Mouse (Mus musculus): ENCODE data around the gene Ret.

Ret gene

DNA sequence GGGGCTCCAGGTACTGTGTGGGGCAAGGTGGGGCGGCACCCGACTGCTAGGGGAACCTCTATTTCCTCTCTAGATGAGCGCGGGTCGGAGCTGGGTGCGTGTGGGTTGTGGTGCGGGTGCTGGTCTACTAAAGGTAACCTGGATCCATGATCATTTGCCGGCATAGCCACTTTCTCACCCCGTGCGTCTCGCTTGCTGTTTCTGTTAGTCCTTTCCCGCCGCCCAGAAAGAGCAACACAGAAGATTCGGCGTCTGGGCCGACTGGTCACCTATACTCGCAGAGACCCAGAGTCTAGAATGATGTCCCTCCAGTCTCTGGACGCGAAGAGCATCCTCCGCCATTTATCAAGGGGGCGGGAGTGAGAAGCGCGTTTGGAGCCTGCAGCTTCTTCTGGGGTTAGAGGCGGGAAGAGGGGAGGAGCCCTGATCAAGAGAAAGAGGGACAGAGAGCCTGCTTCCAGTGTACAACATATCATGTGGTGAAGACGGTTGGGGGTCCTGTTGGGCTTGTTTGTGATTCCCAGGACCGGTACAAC lies at the start of gene Ret:
Ret (minus strand) TSS at position 279 of the 536 bp plus-strand sequence.
- DNase-seq (ENCODE audit: low read depth, low spot score), result no peak

DNA sequence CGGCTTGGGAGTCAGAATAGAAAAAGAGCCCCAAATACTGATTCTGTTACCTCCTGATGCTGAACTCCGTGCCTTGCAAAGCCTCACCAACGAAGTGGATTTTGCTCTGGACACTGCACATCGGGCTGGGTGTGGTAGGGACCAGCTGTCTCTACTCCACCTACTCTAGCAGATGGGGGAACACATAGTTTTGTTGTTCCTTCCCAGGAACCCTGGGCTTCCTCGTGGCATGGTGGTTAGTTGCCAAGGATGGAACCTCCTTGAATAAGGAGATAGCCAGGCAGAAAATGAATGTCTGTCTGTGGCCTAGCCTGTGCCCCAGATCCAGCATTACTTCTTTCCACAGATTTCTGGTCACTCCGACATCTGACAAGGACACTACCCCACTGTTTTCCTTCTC lies 49.6 kb upstream of the Ret start:
- no peak for DNase-seq (ENCODE audit: low read depth, low spot score)

DNA sequence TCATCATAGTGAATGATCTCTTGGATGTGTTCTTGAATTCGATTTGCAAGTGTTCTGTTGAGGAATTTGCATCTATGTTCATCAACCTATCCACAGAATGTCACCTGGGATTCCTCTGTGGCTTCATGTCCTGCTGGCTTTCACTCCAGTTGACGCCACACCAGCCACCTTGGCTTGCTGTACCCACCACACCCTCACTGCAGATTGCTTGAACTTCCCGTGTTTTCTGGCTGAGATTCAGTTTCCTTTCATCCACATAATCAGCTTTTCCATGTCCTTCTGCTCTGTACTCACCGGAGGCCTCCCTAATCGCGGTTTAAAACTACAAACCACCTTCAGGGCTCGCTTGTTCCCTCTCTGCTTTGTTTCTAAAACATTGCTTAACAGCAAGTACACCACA lies 46.6 kb upstream of the Ret start:
- no peak for DNase-seq (ENCODE audit: low read depth, low spot score)

DNA sequence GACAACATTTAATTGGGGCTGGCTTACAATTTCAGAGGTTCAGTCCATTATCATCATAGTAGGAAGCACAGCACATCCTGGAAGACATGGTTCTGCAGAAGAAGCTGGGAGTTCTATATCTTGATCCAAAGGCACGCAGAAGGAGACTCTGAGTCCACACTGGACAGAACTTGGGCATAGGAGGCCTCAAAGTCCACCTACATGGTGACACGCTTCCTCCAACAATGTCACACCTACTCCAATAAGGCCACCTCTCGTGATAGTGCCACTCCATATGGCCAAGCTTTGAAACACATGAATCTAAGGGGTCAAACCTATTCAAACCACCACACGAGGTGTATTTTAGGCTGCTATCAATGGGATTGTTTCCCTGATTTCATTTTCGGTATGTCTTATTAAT lies 45.4 kb upstream of the Ret start:
- DNase-seq (ENCODE audit: low read depth, low spot score), result no peak

DNA sequence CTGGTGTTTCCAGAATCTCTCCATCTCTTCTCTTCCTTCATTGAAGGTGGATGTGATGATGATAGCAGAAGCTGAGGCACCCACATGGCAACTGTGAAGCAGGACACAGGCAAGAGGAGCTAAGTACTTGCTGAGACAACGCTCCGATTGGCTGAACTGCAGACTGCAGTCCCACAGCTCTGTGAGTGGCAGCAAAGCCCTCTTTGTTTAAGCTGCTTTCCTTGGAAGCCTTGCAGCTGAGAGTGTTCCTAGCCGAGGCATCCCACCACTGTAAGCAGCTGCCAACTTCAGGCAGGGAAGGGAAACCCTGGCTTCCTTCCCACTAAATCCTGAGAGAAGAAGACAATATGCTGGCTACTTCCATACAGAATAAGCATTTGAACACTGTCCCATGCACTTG lies 28.6 kb upstream of the Ret start:
- no peak for DNase-seq (ENCODE audit: low read depth, low spot score)

DNA sequence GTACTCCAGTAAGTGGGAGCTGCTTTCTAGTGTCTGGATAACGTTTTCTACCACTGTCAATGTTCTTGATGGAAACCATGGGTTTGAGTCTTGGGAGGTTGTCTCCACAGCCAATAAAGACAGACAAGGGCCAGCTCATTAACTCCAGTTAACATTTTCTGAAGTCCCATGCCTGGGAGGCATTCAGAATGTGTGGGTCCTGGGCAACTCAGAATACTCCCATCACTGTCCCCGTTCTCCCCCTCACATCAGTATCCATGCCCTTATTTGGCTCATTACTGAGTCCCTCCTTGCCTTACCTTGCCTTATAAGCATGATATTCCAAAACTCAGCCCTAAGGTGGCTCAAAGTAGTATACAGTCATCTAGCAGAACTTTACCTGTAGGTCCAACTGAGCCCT lies 25.0 kb upstream of the Ret start:
- DNase-seq (ENCODE audit: low read depth, low spot score), result no peak

DNA sequence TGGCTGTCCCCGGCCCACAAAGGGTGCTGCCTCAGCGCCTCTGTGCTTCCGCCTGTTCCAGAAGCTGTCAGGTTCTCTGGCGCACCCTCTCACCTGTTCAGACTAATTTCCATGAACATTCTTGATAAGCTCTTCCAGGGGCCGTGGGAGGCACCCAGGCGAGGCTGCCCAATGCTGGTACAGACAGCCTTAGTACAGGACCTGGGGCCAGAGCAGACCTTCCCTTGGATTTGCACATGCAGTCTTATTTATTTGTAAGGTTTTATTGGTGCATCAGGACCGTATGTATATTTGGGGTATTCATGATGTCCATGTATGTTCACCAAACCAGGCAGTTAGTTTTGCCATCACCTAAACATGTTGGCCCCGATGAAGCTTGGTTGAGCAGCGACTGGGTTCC lies 18.2 kb upstream of the Ret start:
- no peak for DNase-seq (ENCODE audit: low read depth, low spot score)

DNA sequence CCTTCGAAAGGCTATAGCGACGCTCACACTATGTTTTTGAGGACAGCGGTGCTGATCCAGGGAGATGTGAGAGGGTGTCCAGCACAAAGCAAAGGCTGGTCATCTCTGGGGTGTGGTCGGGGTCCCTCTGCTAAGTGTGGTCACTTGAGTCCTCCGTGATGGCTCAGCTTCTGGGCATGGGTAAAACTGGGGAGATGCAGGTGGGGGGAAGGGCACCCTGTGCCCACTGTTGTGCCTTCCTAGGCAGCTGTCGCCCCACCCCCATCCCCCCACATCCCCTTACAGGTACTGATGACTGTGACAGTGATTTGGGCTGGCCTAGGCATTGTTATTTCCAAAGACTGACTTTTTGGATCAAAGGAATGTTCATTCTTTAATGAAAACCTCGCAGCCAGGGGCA lies 10.8 kb upstream of the Ret start:
- no peak for DNase-seq (ENCODE audit: low read depth, low spot score)

DNA sequence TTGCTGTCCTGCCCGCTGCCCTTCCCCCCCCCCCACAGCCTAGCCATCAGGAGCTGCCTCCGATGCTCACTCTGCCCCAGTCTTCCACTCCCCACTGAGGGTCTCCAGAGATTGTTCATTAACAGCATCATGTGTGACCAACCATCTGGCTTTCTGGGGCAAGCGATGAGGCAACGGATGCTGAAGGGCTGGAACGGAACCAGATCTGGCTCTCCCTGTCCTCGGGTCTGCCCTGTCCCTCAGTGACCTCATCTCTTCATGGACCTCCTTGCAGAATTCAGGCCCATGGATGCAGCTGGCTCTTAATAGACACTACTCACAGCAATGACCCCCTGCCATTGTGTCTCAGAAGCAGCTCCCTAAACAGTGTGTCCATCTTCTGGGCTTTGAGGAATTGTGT lies 8.9 kb upstream of the Ret start:
- DNase-seq (ENCODE audit: low read depth, low spot score), result no peak

DNA sequence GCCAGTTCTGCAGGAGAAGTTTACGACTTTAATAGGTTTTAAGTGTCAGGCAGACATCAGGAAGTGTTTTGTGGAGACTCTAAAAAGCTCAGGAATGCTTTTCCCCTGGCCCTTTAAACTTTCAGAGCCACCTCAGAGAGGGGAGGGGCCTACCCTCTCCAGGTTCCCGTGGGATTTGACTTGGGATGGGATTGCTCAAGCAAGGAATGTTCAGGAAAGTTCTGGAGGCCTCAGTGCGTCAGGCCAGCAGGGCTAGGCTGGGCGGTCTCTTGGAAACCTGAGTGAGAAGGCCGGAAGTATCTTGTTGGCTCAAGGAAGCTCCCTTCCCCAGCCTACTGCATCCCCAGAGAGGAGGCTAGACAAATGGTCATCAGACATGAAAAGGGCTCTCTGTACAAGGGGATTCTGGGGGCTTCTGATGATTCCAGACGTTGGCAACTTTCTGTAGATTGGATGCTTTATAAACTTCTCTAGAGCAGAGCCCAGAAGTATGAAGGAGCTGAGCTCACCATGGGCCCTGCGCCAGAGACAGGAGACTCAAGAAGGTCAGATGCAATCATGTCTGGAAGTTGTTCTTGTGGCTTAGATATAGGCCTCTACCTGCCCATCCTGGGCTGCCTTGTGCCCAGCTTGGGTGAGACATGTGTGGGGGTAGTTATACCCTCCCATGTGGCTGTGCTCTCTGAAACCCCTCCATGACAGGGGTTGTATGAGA lies 7.8 kb upstream of the Ret start:
- peak; percentile 13 for DNase-seq (ENCODE audit: low read depth, low spot score)

DNA sequence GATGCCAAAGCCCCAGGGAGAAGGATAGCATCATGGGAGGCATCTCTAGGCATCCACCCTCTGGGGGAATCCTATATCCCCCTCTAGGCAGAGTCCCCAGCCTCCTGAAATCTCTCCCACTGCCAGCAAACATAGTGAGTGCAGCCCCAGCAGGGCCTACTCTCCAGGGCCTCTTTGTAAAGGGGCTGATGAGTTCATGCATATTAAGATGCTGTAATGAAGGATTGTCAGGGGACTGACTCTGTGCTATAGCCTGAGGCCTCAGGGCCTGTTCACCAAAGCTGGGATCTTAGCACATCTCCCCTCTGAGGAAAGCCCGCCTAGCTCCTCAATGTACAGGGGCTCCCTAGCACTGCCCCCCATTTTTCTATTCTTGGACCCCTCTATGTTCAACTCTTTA lies 6.6 kb upstream of the Ret start:
- DNase-seq (ENCODE audit: low read depth, low spot score), result no peak

DNA sequence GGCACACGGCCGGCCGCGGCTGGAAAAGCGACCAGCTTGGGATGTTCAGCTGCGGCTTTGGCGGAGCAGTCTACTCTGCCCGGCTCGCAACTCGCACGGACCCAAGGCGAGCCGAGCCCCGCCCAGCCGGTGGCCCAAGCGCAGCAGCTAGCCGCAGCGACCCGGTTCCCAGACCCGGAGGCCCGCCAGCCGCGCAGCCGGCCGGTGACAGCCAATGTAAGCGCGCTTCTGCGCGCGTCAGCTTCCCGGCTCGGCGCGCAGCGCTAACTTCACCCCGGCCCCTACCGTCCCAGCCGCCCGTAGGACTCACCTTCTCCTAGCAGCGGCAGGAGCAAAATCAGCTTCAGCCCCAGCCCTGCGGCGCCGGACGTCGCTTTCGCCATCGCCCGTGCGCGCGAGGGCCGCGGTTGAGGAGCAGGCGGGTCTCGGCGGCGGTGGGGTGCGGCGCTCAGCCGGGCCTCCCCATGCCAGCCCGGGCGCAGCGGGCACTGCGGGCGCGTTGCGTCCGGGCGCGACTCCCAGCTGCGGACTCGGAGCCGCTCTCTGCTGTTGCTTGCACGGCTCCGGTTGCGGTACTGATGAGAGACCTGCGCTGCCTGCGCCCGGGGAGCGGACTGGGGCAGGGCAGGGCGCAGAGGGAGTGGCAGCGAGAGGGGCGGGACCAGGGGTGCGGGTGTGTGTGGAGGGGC lies 623 bp downstream of the Ret start:
- DNase-seq (ENCODE audit: low read depth, low spot score), result peak; percentile 17

DNA sequence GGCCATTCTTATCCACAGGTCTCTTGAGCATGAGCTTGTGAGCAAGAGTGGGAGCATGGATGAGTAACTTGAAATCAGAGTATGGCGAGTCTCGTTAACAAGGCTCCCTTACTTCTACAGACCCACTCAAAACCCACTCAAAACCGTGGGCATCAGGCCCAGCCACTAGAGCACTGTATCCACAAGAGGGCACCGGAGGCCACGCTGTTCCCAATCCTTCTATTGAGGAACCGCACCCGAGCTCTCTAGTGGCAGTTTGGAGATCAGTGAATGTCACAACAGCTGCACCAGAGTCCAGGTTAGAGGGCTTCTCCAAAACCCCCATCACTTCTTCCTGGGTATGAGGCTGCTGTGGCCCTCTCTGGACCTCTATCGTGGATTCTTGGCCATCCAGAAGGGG lies 2.4 kb downstream of the Ret start:
- peak; percentile 19 for DNase-seq (ENCODE audit: low read depth, low spot score)

DNA sequence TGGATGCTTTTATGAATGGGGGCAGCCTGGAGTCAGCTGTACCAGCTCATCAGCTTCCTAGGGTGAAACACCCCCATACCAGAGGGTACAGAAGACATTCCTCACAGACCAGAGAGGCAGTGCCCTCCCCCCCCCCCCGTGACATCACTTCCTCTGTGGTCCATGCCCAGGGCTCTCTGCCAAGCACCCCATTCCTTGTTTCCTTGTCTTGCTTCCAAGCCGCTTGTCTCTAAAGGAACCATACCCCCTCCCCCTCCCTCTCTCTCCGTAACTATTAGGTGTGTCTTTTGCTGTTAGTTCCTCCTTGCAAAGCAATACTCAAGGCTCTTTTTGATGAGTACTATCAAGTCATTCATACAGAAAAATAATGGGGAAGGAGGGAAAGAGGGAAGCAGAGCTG lies 4.6 kb downstream of the Ret start:
- no peak for DNase-seq (ENCODE audit: low read depth, low spot score)

DNA sequence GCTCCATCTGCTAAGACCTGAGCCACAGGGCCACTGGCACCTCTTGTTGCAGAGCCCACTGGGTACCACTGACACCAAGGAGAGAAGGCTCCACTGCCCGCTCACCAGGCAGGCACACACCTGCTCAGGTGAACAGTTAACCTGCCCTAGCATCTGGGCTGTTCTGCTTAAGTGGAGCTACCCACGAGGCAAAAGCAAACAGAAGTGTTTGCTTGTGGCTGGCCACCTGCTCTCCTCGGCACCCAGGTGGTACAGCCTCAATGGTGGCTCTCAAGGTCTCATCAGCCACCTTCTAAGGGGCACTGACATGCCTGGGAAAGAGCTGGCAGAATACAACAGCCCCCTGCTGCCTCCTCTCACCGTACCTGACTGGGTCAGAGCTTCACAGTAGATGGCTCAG lies 5.3 kb downstream of the Ret start:
- DNase-seq (ENCODE audit: low read depth, low spot score), result no peak

DNA sequence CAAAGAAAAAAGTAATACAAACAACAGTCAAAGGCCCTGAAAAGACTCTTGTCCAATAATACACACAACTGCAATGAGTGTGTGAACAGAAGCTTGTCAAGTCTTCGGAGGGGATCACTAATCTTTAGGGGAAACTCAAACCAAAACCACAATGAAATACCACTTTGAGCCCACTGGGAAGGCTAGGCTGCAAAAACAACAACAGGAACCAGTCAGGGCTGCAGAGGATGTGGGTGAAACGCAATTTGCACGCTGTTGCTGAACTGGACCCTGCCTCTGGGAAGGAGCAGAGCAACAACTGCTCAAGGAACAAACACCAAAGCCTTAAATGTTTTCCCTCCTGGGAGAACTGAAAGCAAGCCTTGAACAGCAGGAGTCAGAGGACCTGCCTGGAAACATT lies 7.8 kb downstream of the Ret start:
- no peak for DNase-seq (ENCODE audit: low read depth, low spot score)

DNA sequence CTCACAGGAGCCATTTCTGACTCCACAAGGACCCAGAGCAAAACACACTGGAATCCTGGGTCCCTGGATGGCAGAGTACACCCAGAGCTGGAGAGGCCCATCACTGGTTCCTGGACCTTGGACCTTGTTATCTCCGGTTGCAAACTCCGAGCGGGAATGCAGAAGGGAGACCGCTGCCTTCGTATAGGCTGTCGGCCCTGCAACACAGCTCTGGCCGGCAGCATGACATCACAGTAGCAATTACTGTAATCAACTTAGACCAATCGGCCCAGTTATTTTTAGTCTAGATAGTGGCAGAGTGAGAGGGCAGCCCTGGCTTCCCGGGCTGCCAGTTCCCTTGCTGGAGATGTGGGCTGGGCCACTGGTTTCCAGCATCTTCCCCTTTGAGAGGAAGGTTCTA lies 8.9 kb downstream of the Ret start:
- no peak for DNase-seq (ENCODE audit: low read depth, low spot score)

DNA sequence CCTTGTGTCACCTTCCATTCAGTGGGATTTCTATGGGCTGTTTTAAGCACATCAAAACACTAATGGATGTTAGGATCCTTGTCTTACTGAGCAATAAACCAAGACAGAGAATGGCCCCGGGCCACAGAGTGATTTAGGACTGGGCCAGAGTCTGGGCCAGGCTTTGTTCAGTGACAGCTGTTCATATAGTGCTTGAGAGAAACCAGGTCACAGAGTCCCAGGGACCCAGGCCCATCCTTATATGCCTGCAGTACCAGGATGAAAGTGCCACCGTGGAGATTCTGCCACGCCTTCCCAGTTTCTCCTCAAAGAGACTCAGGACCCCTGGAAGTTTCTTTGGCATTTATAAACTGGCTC lies 10.3 kb downstream of the Ret start:
- DNase-seq (ENCODE audit: low read depth, low spot score), result no peak

DNA sequence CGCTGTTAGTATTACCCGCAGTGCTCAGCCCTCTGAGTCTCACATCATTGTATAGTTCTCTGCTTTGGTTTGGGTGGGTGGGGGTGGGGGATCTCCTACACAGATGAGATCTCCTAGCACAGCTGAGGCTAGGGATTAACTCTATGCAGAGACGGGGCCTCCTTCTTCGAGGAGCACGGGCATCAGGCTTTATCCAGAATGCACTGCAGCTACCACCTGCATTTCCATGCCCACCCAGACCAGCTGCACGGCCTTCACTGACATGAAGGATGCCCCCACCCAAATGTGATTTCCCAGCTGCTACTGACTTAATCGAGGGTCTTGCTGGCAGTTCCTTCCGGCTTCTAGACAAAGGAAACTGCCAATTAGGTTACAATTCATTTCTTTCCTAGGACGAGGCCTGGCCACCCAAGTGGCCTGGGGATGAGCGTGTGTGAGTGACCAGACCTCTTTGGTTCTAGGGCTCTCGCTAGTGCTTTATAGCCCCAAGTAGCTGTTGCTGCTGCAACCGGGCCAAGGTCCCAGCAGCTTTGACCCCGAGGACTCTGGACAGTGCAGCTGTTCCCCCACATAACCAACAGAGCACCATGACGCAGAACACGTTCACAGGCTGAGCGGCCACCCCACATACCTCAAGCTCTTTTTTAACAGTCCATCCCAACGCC lies 10.8 kb downstream of the Ret start:
- DNase-seq (ENCODE audit: low read depth, low spot score), result no peak

DNA sequence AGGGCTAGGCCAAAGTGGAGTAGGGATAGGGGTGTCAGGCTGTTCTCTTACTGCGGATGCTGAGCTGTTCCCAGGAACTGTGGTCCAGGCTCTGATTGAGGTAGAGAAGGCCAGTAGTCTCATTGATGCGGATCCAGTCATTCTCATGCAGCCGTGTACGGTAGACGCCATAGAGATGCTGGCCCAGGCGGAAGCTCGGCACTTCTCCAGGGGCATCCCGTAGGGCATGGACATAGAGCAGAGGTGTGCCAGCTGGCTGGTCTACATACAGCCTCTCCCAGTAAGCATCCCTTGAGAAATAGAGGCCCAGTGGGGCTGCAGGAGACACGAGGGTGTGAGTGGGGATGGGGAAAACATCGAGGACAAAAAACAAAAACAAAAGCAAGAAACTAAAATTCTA lies 13.4 kb downstream of the Ret start:
- DNase-seq (ENCODE audit: low read depth, low spot score), result no peak

DNA sequence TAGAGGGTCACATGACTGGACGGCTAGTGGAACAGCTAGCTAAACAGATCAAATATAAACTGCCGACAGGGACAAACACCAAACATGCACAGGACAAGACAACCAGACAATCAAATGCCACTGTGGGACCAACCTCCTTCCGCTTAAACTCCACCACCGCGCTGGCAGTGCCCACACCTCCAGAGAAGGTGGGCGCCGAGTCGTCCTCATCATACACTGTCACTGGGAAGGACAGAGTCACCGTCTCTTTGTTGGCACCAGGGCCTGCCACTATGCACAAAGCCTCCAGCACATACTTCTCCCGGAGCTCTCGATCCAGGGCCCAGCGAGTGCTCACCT lies 17.5 kb downstream of the Ret start:
- no peak for DNase-seq (ENCODE audit: low read depth, low spot score)

DNA sequence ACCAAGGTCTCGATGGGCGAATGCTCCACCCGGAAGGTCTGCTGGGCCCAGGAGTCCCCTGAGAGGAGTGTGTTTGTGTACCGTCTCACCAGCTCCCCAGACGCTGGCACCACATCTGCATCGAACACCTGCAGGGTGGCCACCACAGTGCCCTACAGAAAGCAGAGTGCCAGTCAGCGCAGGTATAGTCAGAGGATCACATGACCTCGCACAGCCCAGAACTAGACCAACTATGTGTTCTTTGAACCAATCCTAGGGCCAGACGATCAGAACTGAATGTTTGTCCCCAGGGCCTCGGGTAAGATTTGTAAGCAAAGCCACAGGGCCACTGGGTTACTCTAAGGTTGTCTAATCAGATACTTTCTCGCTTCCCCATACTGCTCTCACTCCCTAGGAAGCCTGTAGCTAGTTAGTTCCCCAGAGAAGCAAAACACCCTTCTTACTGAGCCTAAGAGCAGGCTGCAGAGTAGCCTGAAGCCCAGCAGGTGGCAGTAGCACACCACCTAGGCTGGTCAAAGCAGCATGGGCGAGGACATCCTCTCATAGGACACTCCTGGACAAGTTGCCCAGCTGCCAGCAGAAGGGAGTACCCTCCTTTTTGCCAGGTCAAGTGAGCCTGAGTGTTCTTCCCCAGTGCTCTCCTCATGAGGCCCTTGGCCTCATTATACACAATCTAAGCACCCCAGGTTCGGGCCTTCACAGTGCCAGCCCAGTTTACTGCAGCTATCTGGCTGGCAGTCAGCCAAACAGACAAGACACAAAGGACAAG lies 18.0 kb downstream of the Ret start:
- DNase-seq (ENCODE audit: low read depth, low spot score), result peak; percentile 76
